Mouse (Mus musculus) MEL (cell line): Measurements from ENCODE around the gene Osbpl3. TPM values are rescaled to one million over a fixed set of nuclear protein-coding genes. Genes with fewer than 3 reads are reported as not detected.

Source experiments
- DNase-seq: peaks from one replicate; pipeline ENCODE4 v3.0.0; 2011; ENCODE audit warnings: low read depth, low spot score
- H3K27ac ChIP-seq: 2 replicates; pipeline ENCODE4 v1.5.1; 2012; ENCODE audit warnings: low read depth, mild to moderate bottlenecking, control low read depth, low read length, moderate library complexity; ENCODE audit not compliant: control insufficient read depth
- H3K27me3 ChIP-seq, 2 experiments: fragments of 150-350 bp in 1 of 2; sonication (generic) in 1 of 2; 2 replicates each; pipeline ENCODE4 v1.6.1; 2012; ENCODE audit warnings: low read length in 2 of 2, mild to moderate bottlenecking in 2 of 2, improper control_type of control experiment in 1 of 2, moderate library complexity in 1 of 2; ENCODE audit not compliant: insufficient read depth in 2 of 2, control insufficient read depth in 1 of 2
- H3K36me3 ChIP-seq, 2 experiments: 2 replicates each; pipeline ENCODE4 v1.6.1; 2012 to 2014; ENCODE audit warnings: low read length in 2 of 2, improper control_type of control experiment in 1 of 2, inconsistent platforms in 1 of 2, mild to moderate bottlenecking in 1 of 2; ENCODE audit not compliant: insufficient read depth in 2 of 2, control insufficient read depth in 1 of 2
- H3K4me1 ChIP-seq, 2 experiments: fragments of 150-350 bp in 1 of 2; sonication (generic) in 1 of 2; 2 replicates each; pipeline ENCODE4 v1.6.1; 2012; ENCODE audit warnings: low read length in 2 of 2, improper control_type of control experiment in 1 of 2, mild to moderate bottlenecking in 1 of 2; ENCODE audit not compliant: insufficient read depth in 2 of 2, control insufficient read depth in 1 of 2
- H3K4me3 ChIP-seq, 2 experiments: fragments of 150-350 bp in 1 of 2; sonication (generic) in 1 of 2; 2 replicates each; pipeline ENCODE4 v1.5.1; 2012; ENCODE audit warnings: low read depth in 2 of 2, low read length in 2 of 2, mild to moderate bottlenecking in 2 of 2, moderate library complexity in 2 of 2, control low read depth in 1 of 2, improper control_type of control experiment in 1 of 2; ENCODE audit not compliant: control insufficient read depth in 1 of 2, insufficient read depth in 1 of 2
- H3K79me2 ChIP-seq: 2 replicates; pipeline ENCODE4 v1.6.1; 2012; ENCODE audit warnings: mild to moderate bottlenecking, low read length, moderate library complexity; ENCODE audit not compliant: control insufficient read depth, poor library complexity, insufficient read depth
- H3K9ac ChIP-seq: 2 replicates; pipeline ENCODE4 v1.6.1; 2012; ENCODE audit warnings: low read depth, mild to moderate bottlenecking, control low read depth, low read length, moderate library complexity; ENCODE audit not compliant: control insufficient read depth, poor library complexity, severe bottlenecking
- H3K9me3 ChIP-seq: fragments of 150-350 bp; sonication (generic); replicated peaks from 2 replicates; pipeline ENCODE4 v1.6.1; 2012; ENCODE audit warnings: mild to moderate bottlenecking, low read length, improper control_type of control experiment, moderate library complexity; ENCODE audit not compliant: insufficient read depth
- CHD1 ChIP-seq: IDR thresholded peaks from 2 replicates; pipeline ENCODE4 v1.6.1; 2012; ENCODE audit warnings: low read depth, mild to moderate bottlenecking, inconsistent platforms, low read length, improper control_type of control experiment
- CHD2 ChIP-seq: IDR thresholded peaks from 2 replicates; pipeline ENCODE4 v1.6.1; 2011; ENCODE audit warnings: low read length, improper control_type of control experiment
- CTCF ChIP-seq, 3 experiments: IDR thresholded peaks in 2 of 3; conservative IDR thresholded peaks in 1 of 3; 2 replicates each; pipeline ENCODE4 v1.5.1; 2011 to 2012; ENCODE audit warnings: low read length in 3 of 3, low read depth in 2 of 3, mild to moderate bottlenecking in 2 of 3, improper control_type of control experiment in 1 of 3, inconsistent platforms in 1 of 3, mixed read lengths in 1 of 3, moderate library complexity in 1 of 3; ENCODE audit not compliant: control insufficient read depth in 1 of 3, insufficient read depth in 1 of 3, poor library complexity in 1 of 3, severe bottlenecking in 1 of 3
- ELF1 ChIP-seq: IDR thresholded peaks from 2 replicates; pipeline ENCODE4 v1.6.1; 2014; ENCODE audit warnings: low read depth, mild to moderate bottlenecking, inconsistent platforms, low read length, improper control_type of control experiment, moderate library complexity
- EP300 ChIP-seq, 2 experiments: IDR thresholded peaks; 2 replicates each; pipeline ENCODE4 v1.6.1; 2011; ENCODE audit warnings: improper control_type of control experiment in 2 of 2, low read length in 2 of 2, low read depth in 1 of 2, mild to moderate bottlenecking in 1 of 2
- ETS1 ChIP-seq: IDR thresholded peaks from 2 replicates; pipeline ENCODE4 v1.6.1; 2012; ENCODE audit warnings: low read depth, mild to moderate bottlenecking, inconsistent platforms, low read length, improper control_type of control experiment, moderate library complexity
- GABPA ChIP-seq: IDR thresholded peaks from 2 replicates; pipeline ENCODE4 v1.6.1; 2012; ENCODE audit warnings: low read depth, mild to moderate bottlenecking, inconsistent platforms, low read length, improper control_type of control experiment, moderate library complexity
- HCFC1 ChIP-seq: IDR thresholded peaks from 2 replicates; pipeline ENCODE4 v1.6.1; 2012; ENCODE audit warnings: low read depth, mild to moderate bottlenecking, inconsistent platforms, low read length, improper control_type of control experiment, moderate library complexity
- JUND ChIP-seq: IDR thresholded peaks from 2 replicates; pipeline ENCODE4 v1.6.1; 2011; ENCODE audit warnings: low read depth, mild to moderate bottlenecking, improper control_type of control experiment, low read length
- MAFK ChIP-seq: IDR thresholded peaks from 2 replicates; pipeline ENCODE4 v1.6.1; 2011; ENCODE audit warnings: low read depth, mild to moderate bottlenecking, low read length, improper control_type of control experiment, borderline replicate concordance
- MAX ChIP-seq: IDR thresholded peaks from 2 replicates; pipeline ENCODE4 v1.6.1; 2011; ENCODE audit warnings: low read length, improper control_type of control experiment
- MAZ ChIP-seq: IDR thresholded peaks from 2 replicates; pipeline ENCODE4 v1.6.1; 2012; ENCODE audit warnings: low read depth, mild to moderate bottlenecking, inconsistent platforms, low read length, improper control_type of control experiment
- MYB ChIP-seq: IDR thresholded peaks from 2 replicates; pipeline ENCODE4 v1.6.1; 2011; ENCODE audit warnings: mild to moderate bottlenecking, low read depth, low read length, improper control_type of control experiment
- NRF1 ChIP-seq: IDR thresholded peaks from 2 replicates; pipeline ENCODE4 v1.6.1; 2014; ENCODE audit warnings: low read depth, mild to moderate bottlenecking, inconsistent platforms, low read length, improper control_type of control experiment, moderate library complexity; ENCODE audit not compliant: poor library complexity, insufficient read depth, severe bottlenecking
- POLR2A ChIP-seq, 2 experiments: IDR thresholded peaks; 2 replicates each; pipeline ENCODE4 v1.6.1; 2011 to 2012; ENCODE audit warnings: low read length in 2 of 2, mild to moderate bottlenecking in 2 of 2, control low read depth in 1 of 2, improper control_type of control experiment in 1 of 2, low read depth in 1 of 2, moderate library complexity in 1 of 2; ENCODE audit not compliant: control insufficient read depth in 1 of 2, insufficient read depth in 1 of 2, poor library complexity in 1 of 2
- POLR2AphosphoS2 ChIP-seq: IDR thresholded peaks from 2 replicates; pipeline ENCODE4 v1.6.1; 2011; ENCODE audit warnings: low read length, improper control_type of control experiment
- RAD21 ChIP-seq: IDR thresholded peaks from 2 replicates; pipeline ENCODE4 v1.6.1; 2011; ENCODE audit warnings: mild to moderate bottlenecking, low read depth, low read length, improper control_type of control experiment
- RCOR1 ChIP-seq: IDR thresholded peaks from 2 replicates; pipeline ENCODE4 v1.6.1; 2012; ENCODE audit warnings: low read depth, mild to moderate bottlenecking, inconsistent platforms, low read length, improper control_type of control experiment
- SMC3 ChIP-seq: IDR thresholded peaks from 2 replicates; pipeline ENCODE4 v1.6.1; 2011; ENCODE audit warnings: low read depth, low read length, improper control_type of control experiment
- TBP ChIP-seq: IDR thresholded peaks from 2 replicates; pipeline ENCODE4 v1.8.0; 2011; ENCODE audit warnings: low read depth, low read length, improper control_type of control experiment
- TCF12 ChIP-seq: IDR thresholded peaks from 2 replicates; pipeline ENCODE4 v1.6.1; 2014; ENCODE audit warnings: low read depth, mild to moderate bottlenecking, inconsistent platforms, low read length, improper control_type of control experiment, moderate library complexity
- UBTF ChIP-seq: IDR thresholded peaks from 2 replicates; pipeline ENCODE4 v1.6.1; 2012; ENCODE audit warnings: low read depth, mild to moderate bottlenecking, inconsistent platforms, low read length, improper control_type of control experiment, moderate library complexity, borderline replicate concordance; ENCODE audit not compliant: insufficient read depth
- USF1 ChIP-seq: IDR thresholded peaks from 2 replicates; pipeline ENCODE4 v1.6.1; 2014; ENCODE audit warnings: low read depth, mild to moderate bottlenecking, inconsistent platforms, low read length, improper control_type of control experiment, moderate library complexity
- ZC3H11A ChIP-seq: IDR thresholded peaks from 2 replicates; pipeline ENCODE4 v1.6.1; 2012; ENCODE audit warnings: low read depth, mild to moderate bottlenecking, inconsistent platforms, low read length, improper control_type of control experiment
- ZKSCAN1 ChIP-seq: IDR thresholded peaks from 2 replicates; pipeline ENCODE4 v1.6.1; 2012; ENCODE audit warnings: low read depth, mild to moderate bottlenecking, inconsistent platforms, low read length, improper control_type of control experiment, moderate library complexity
- ZNF384 ChIP-seq: IDR thresholded peaks from 2 replicates; pipeline ENCODE4 v1.6.1; 2012; ENCODE audit warnings: low read depth, mild to moderate bottlenecking, inconsistent platforms, low read length, improper control_type of control experiment
- polyA plus RNA-seq, 2 experiments: library from polyadenylated mRNA; stranded (reverse) in 1 of 2; unstranded in 1 of 2; fragments of >175 nt in 1 of 2; fragments of >200 nt in 1 of 2; gene quantifications; 2 replicates each; pipeline versions ENCODE4 v1.2.1 to v1.2.4; 2012; ENCODE audit warnings: low replicate concordance in 2 of 2, low read depth in 1 of 2; ENCODE audit not compliant: insufficient read length in 2 of 2, insufficient read depth in 1 of 2, missing spikeins in 1 of 2
- total RNA-seq: library from RNA; depleted of rRNA; stranded (reverse); fragments of 300-350 nt; gene quantifications from 2 replicates; pipeline ENCODE4 v1.2.3, GENCODE M21; 2012

The Osbpl3 gene
- total and polyA plus RNA-seq, 3 experiments, result 4.9 to 5.6 TPM; not detected in 1

DNA sequence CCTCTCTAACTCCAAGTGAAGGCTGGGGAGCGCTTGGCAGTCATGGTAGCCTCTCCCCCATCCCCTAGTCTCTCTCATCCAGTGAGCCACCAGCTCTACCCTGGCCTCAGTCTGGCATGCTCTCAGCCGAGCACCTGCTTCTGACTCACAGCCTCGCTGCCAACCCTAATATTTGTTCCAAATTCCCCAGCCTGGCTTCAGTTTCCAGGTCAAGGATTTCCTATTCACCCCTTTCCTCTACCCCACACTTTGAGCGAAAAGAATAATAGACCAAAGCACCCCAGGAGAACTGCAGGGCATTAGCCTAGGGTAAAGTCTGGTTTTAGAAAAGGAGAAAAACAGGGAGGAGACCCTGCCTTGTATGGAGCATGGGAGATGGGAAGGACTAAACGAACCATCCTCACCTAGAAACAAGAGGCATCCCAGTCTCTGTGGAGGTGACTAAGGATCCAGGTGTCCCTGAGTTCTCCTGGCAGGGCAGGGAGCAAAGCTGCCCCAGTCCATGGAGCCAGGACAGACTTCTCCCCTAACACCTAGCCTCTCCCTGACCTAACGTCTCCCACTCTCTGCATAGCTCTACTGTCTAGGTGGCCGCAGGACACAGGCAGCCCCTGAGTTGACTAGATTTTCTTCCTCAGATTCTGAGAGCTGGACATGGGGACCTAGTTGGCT is 60.2 kb downstream of the Osbpl3 start:
- H3K4me1 ChIP-seq, result no peaks in the 10 kb centered on the region
- TF ChIP-seq MAX (no peak), ZNF384 (no peak), ETS1 (no peak), ELF1 (no peak), MAZ (no peak), MAFK (no peak), ZKSCAN1 (no peak), TBP (no peak), GABPA (no peak), MYB (no peak), EP300 (IDR thresholded peaks at IDR 0.05; ENCODE audit: low read depth in 1 of 2, low read length in 2 of 2) (no peak)
- no peaks in the 10 kb centered on the region for H3K9me3 ChIP-seq
- no peak overlapping the region for H3K27ac ChIP-seq
- H3K9ac ChIP-seq, result no peak overlapping the region
- H3K27me3 ChIP-seq, result no peaks in the 10 kb centered on the region
- H3K36me3 ChIP-seq, result no peaks in the 10 kb centered on the region
- H3K4me3 ChIP-seq, result no peak overlapping the region
- H3K79me2 ChIP-seq, result no peaks in the 10 kb centered on the region
- no peak for DNase-seq

DNA sequence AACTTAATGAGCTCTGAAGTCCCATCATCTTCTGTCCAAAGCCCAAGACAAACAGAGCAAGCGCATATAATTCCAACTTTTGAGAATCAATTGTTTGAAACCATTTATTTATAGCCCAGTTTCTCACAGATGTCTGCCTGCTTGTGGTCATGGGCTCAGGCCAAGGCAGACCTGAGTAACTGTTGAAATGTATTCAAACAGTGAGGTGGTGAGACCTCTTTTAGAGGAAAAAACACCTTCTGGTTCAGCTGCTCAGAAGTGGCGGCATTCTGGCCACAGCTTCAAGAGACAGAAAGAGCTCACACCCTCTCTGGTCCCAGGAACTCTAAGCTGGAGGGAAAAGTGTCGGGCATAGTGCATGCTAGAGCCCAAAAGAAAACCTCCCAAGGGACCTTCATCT is 61.6 kb downstream of the Osbpl3 start:
- H3K9ac ChIP-seq, result no peak overlapping the region
- TF ChIP-seq ZKSCAN1 (no peak), MYB (no peak), RCOR1 (no peak), ZC3H11A (no peak), TCF12 (no peak), CHD1 (no peak), USF1 (no peak), HCFC1 (no peak), SMC3 (no peak), CHD2 (no peak), POLR2AphosphoS2 (no peak), UBTF (no peak), NRF1 (no peak), CTCF (IDR thresholded peaks at IDR 0.05 in 2 of 3, conservative IDR thresholded peaks at IDR 0.05 in 1 of 3; ENCODE audit: control insufficient read depth in 1 of 3, insufficient read depth in 1 of 3, low read depth in 2 of 3, low read length in 3 of 3, poor library complexity in 1 of 3, severe bottlenecking in 1 of 3) (no peak), POLR2A (IDR thresholded peaks at IDR 0.05; ENCODE audit: control insufficient read depth in 1 of 2, insufficient read depth in 1 of 2, low read depth in 1 of 2, low read length in 2 of 2, poor library complexity in 1 of 2) (no peak), RAD21 (no peak), JUND (no peak), MAZ (no peak)
- TF ChIP-seq, all 39 proteins: peak for 0

More for the DNA sequence above, 61.6 kb downstream of the Osbpl3 start:
- Histone ChIP-seq H3K9me3 (no peaks in the 10 kb centered on the region), H3K4me1 (no peaks in the 10 kb centered on the region), H3K4me3 (no peak overlapping the region), H3K79me2 (no peaks in the 10 kb centered on the region), H3K27ac (no peak overlapping the region), H3K36me3 (no peaks in the 10 kb centered on the region), H3K27me3 (no peaks in the 10 kb centered on the region)
- no peak for DNase-seq
